Mouse (Mus musculus) adipocyte (in vitro differentiated cells): ENCODE data around the gene Nipal1.

Source experiments
- DNase-seq: peaks from one replicate; pipeline ENCODE4 v3.0.0-alpha.2; 2016; ENCODE audit warnings: low spot score

Gene Nipal1

GRCm38 (mm10) chr5:72647418-72647907 is at the start of gene Nipal1:
Nipal1 (plus strand) TSS chr5:72647795.
- DNase-seq, result peak; percentile 10

- peak; percentile 66 for DNase-seq
Measured at GRCm38 (mm10) chr5:72601006-72601405, 46.6 kb upstream of the Nipal1 start.

- no peak for DNase-seq
Measured at GRCm38 (mm10) chr5:72603138-72603537, 44.5 kb upstream of the Nipal1 start.

- DNase-seq, result no peak
Measured at GRCm38 (mm10) chr5:72617413-72617812, 30.2 kb upstream of the Nipal1 start.

GRCm38 (mm10) chr5:72621022-72621421 is 26.6 kb upstream of the Nipal1 start:
- no peak for DNase-seq

- no peak for DNase-seq
Measured at GRCm38 (mm10) chr5:72630026-72630425, 17.6 kb upstream of the Nipal1 start.

- no peak for DNase-seq
Measured at GRCm38 (mm10) chr5:72634791-72635271, 12.8 kb upstream of the Nipal1 start.

GRCm38 (mm10) chr5:72636122-72636521 is 11.5 kb upstream of the Nipal1 start:
- no peak for DNase-seq

- DNase-seq, result no peak
Measured at GRCm38 (mm10) chr5:72636576-72636975, 11.0 kb upstream of the Nipal1 start.

GRCm38 (mm10) chr5:72640072-72640471 is 7.5 kb upstream of the Nipal1 start:
- DNase-seq, result no peak

GRCm38 (mm10) chr5:72643655-72644054 is 3.9 kb upstream of the Nipal1 start:
- DNase-seq, result no peak

- DNase-seq, result no peak
Measured at GRCm38 (mm10) chr5:72644175-72644574, 3.4 kb upstream of the Nipal1 start, which contains the start of gene Cnga1. Cnga1 (minus strand) TSS chr5:72644275.

GRCm38 (mm10) chr5:72646131-72646530 is 1.5 kb upstream of the Nipal1 start:
- DNase-seq, result no peak

- no peak for DNase-seq
Measured at GRCm38 (mm10) chr5:72646996-72647395, 599 bp upstream of the Nipal1 start.

- no peak for DNase-seq
Measured at GRCm38 (mm10) chr5:72647958-72648595, 482 bp downstream of the Nipal1 start.

- DNase-seq, result peak; percentile 75
Measured at GRCm38 (mm10) chr5:72648987-72649735, 1.6 kb downstream of the Nipal1 start.

- no peak for DNase-seq
Measured at GRCm38 (mm10) chr5:72653068-72653674, 5.6 kb downstream of the Nipal1 start.

- DNase-seq, result no peak
Measured at GRCm38 (mm10) chr5:72656270-72656791, 8.7 kb downstream of the Nipal1 start.

GRCm38 (mm10) chr5:72658375-72658774 is 10.8 kb downstream of the Nipal1 start:
- no peak for DNase-seq

- no peak for DNase-seq
Measured at GRCm38 (mm10) chr5:72661051-72661781, 13.6 kb downstream of the Nipal1 start.

- no peak for DNase-seq
Measured at GRCm38 (mm10) chr5:72664126-72664525, 16.5 kb downstream of the Nipal1 start.

- DNase-seq, result no peak
Measured at GRCm38 (mm10) chr5:72664854-72665253, 17.3 kb downstream of the Nipal1 start.
